Mouse (Mus musculus): Measurements from ENCODE around the gene Fbxo48. TPM values are rescaled to one million over a fixed set of nuclear protein-coding genes. Genes with fewer than 3 reads are reported as not detected.

The Fbxo48 gene
- total and polyA plus RNA-seq, 3 experiments = 6.5 to 10.3 (median 7.0) TPM

- TF ChIP-seq JUN (IDR thresholded peaks at IDR 0.05; ENCODE audit: insufficient read depth, low read depth, low read length) (no peak), ZKSCAN1 (IDR thresholded peaks at IDR 0.05; ENCODE audit: borderline replicate concordance, low read depth, low read length) (no peak), PAX5 (IDR thresholded peaks at IDR 0.05; ENCODE audit: low read length) (no peak), NRF1 (IDR thresholded peaks at IDR 0.05; ENCODE audit: low read depth, low read length) (no peak), MAZ (IDR thresholded peaks at IDR 0.05; ENCODE audit: low read depth, low read length) (no peak), CHD1 (IDR thresholded peaks at IDR 0.05; ENCODE audit: low read depth, low read length) (no peak), MXI1 (IDR thresholded peaks at IDR 0.05; ENCODE audit: low read depth, low read length) (no peak), USF2 (conservative IDR thresholded peaks at IDR 0.05; ENCODE audit: low read depth, low read length) (no peak), RCOR1 (conservative IDR thresholded peaks at IDR 0.05; ENCODE audit: low read depth, low read length) (no peak), POLR2A (IDR thresholded peaks at IDR 0.05; ENCODE audit: low read depth, low read length) (no peak), GABPA (IDR thresholded peaks at IDR 0.05; ENCODE audit: insufficient replicate concordance, low read depth, low read length) (no peak), ZMIZ1 (IDR thresholded peaks at IDR 0.05; ENCODE audit: low read depth, low read length) (no peak), MAFK (IDR thresholded peaks at IDR 0.05; ENCODE audit: insufficient replicate concordance, low read length) (no peak), BHLHE40 (IDR thresholded peaks at IDR 0.05; ENCODE audit: low read depth, low read length) (no peak), KAT2A (IDR thresholded peaks at IDR 0.05; ENCODE audit: insufficient replicate concordance, low read length) (no peak), RAD21 (IDR thresholded peaks at IDR 0.05; ENCODE audit: low read depth, low read length) (no peak), HCFC1 (IDR thresholded peaks at IDR 0.05; ENCODE audit: low read depth, low read length) (no peak), ELF1 (IDR thresholded peaks at IDR 0.05; ENCODE audit: low read depth, low read length) (no peak)
- no peaks in the 10 kb centered on the region for H3K36me3 ChIP-seq (replicated peaks in 1 of 2; ENCODE audit: control insufficient read depth in 1 of 2, insufficient read depth in 1 of 2, low read length in 1 of 2)
- peaks cover 0 to 2% of the 10 kb centered on the region in 2 experiments; a peak in 1 of 4 replicates for H3K4me1 ChIP-seq (ENCODE audit: control insufficient read depth in 1 of 2, insufficient read depth in 2 of 2)
- no peak for DNase-seq (ENCODE audit: extremely low read depth)
- in situ Hi-C loops (cut with MboI; ENCODE audit: low pct_ligation_motif_present, low pct_unique_long_range_greater_than_20kb, low sequenced_read_pairs) = no loop called here
- H3K9ac ChIP-seq (ENCODE audit: insufficient read depth, low read depth) = no peak overlapping the region
- no peak overlapping the region for H3K27ac ChIP-seq (ENCODE audit: insufficient read depth, low read depth)
- dilution Hi-C loops (cut with MboI; ENCODE audit: extremely low pct_ligation_motif_present, extremely low pct_unique_long_range_greater_than_20kb, low sequenced_read_pairs) = no loop called here
- H3K9me3 ChIP-seq (replicated peaks; ENCODE audit: low read length) = no peaks in the 10 kb centered on the region
- H3K4me3 ChIP-seq (replicated peaks in 1 of 3; ENCODE audit: low read depth in 2 of 3, low read length in 2 of 3, poor library complexity in 1 of 3) = no peak overlapping the region
- no peak overlapping the region for H3K4me2 ChIP-seq (ENCODE audit: insufficient read depth, low read depth, poor library complexity, severe bottlenecking)
- H3K79me2 ChIP-seq (replicated peaks; ENCODE audit: control insufficient read depth, extremely low read depth, insufficient read depth, poor library complexity, severe bottlenecking) = no peaks in the 10 kb centered on the region
- H3K27me3 ChIP-seq (replicated peaks) = no peaks in the 10 kb centered on the region
These were observed 44.6 kb upstream of the Fbxo48 start for GRCm38 (mm10) chr11:16906530-16906929.

GRCm38 (mm10) chr11:16907517-16908129 lies 43.6 kb upstream of the Fbxo48 start:
- no peaks in the 10 kb centered on the region for H3K79me2 ChIP-seq (replicated peaks; ENCODE audit: control insufficient read depth, extremely low read depth, insufficient read depth, poor library complexity, severe bottlenecking)
- H3K27me3 ChIP-seq (replicated peaks) = no peaks in the 10 kb centered on the region
- DNase-seq (ENCODE audit: extremely low read depth) = no peak
- no peak overlapping the region for H3K9ac ChIP-seq (ENCODE audit: insufficient read depth, low read depth)
- H3K9me3 ChIP-seq (replicated peaks; ENCODE audit: low read length) = no peaks in the 10 kb centered on the region
- in situ Hi-C loops (cut with MboI; ENCODE audit: low pct_ligation_motif_present, low pct_unique_long_range_greater_than_20kb, low sequenced_read_pairs) = no loop called here
- no peak overlapping the region for H3K27ac ChIP-seq (ENCODE audit: insufficient read depth, low read depth)
- H3K4me3 ChIP-seq (replicated peaks in 1 of 3; ENCODE audit: low read depth in 2 of 3, low read length in 2 of 3, poor library complexity in 1 of 3) = no peak overlapping the region
- H3K4me2 ChIP-seq (ENCODE audit: insufficient read depth, low read depth, poor library complexity, severe bottlenecking) = no peak overlapping the region
- dilution Hi-C loops (cut with MboI; ENCODE audit: extremely low pct_ligation_motif_present, extremely low pct_unique_long_range_greater_than_20kb, low sequenced_read_pairs) = no loop called here
- no peaks in the 10 kb centered on the region for H3K36me3 ChIP-seq (replicated peaks in 1 of 2; ENCODE audit: control insufficient read depth in 1 of 2, insufficient read depth in 1 of 2, low read length in 1 of 2)
- H3K4me1 ChIP-seq (ENCODE audit: control insufficient read depth in 1 of 2, insufficient read depth in 2 of 2) = peaks cover 0 to 2% of the 10 kb centered on the region in 2 experiments; a peak in 1 of 4 replicates
- TF ChIP-seq ZC3H11A (IDR thresholded peaks at IDR 0.05; ENCODE audit: low read depth, low read length) (no peak), TBP (conservative IDR thresholded peaks at IDR 0.05; ENCODE audit: low read depth, low read length) (no peak), NELFE (IDR thresholded peaks at IDR 0.05; ENCODE audit: low read depth, low read length) (no peak), CTCF (conservative IDR thresholded peaks at IDR 0.05 in 1 of 2, IDR thresholded peaks at IDR 0.05 in 1 of 2; ENCODE audit: low read depth in 2 of 2, low read length in 2 of 2) (no peak), ZNF384 (IDR thresholded peaks at IDR 0.05; ENCODE audit: low read depth, low read length) (no peak), CHD1 (IDR thresholded peaks at IDR 0.05; ENCODE audit: low read depth, low read length) (no peak), BHLHE40 (IDR thresholded peaks at IDR 0.05; ENCODE audit: low read depth, low read length) (no peak), GABPA (IDR thresholded peaks at IDR 0.05; ENCODE audit: insufficient replicate concordance, low read depth, low read length) (no peak), JUND (conservative IDR thresholded peaks at IDR 0.05; ENCODE audit: low read depth, low read length) (no peak), MEF2A (IDR thresholded peaks at IDR 0.05; ENCODE audit: borderline replicate concordance, low read depth, low read length) (no peak), MAX (IDR thresholded peaks at IDR 0.05; ENCODE audit: low read length) (no peak), JUN (IDR thresholded peaks at IDR 0.05; ENCODE audit: insufficient read depth, low read depth, low read length) (no peak), CHD2 (IDR thresholded peaks at IDR 0.05; ENCODE audit: low read length) (no peak), ETS1 (conservative IDR thresholded peaks at IDR 0.05; ENCODE audit: low read depth, low read length) (no peak), ZKSCAN1 (IDR thresholded peaks at IDR 0.05; ENCODE audit: borderline replicate concordance, low read depth, low read length) (no peak), PAX5 (IDR thresholded peaks at IDR 0.05; ENCODE audit: low read length) (no peak), IRF4 (IDR thresholded peaks at IDR 0.05; ENCODE audit: low read depth, low read length) (no peak), KAT2A (IDR thresholded peaks at IDR 0.05; ENCODE audit: insufficient replicate concordance, low read length) (no peak), MXI1 (IDR thresholded peaks at IDR 0.05; ENCODE audit: low read depth, low read length) (no peak)
